Mouse (Mus musculus) thymus, adult 2 months (tissue): ENCODE data around the gene Hes3. TPM values are rescaled to one million over a fixed set of nuclear protein-coding genes. Genes with fewer than 3 reads are reported as not detected.

Experiments used
- DNase-seq: peaks from one replicate; pipeline ENCODE4 v3.0.0; 2021
- H3K27ac ChIP-seq: fragments of 200-500 bp; 2 replicates; pipeline ENCODE4 v1.5.1; 2012; ENCODE audit warnings: low read length, control low read depth; ENCODE audit not compliant: control insufficient read depth, insufficient read depth
- H3K27me3 ChIP-seq: fragments of 200-500 bp; 2 replicates; pipeline ENCODE4 v1.6.1; 2012; ENCODE audit warnings: mild to moderate bottlenecking, low read length, moderate library complexity, mixed read lengths; ENCODE audit not compliant: control insufficient read depth, insufficient read depth
- H3K36me3 ChIP-seq: fragments of 200-500 bp; 2 replicates; pipeline ENCODE4 v1.6.1; 2012; ENCODE audit warnings: mild to moderate bottlenecking, low read length, moderate library complexity; ENCODE audit not compliant: control insufficient read depth, insufficient read depth
- H3K4me1 ChIP-seq: fragments of 200-500 bp; replicated peaks from 2 replicates; pipeline ENCODE4 v1.6.1; 2012; ENCODE audit warnings: low read length; ENCODE audit not compliant: control insufficient read depth, insufficient read depth
- H3K4me3 ChIP-seq: fragments of 200-500 bp; 2 replicates; pipeline ENCODE4 v1.5.1; 2012; ENCODE audit warnings: mild to moderate bottlenecking, low read length, control low read depth, moderate library complexity; ENCODE audit not compliant: control insufficient read depth, insufficient read depth
- CTCF ChIP-seq: fragments of 200-500 bp; IDR thresholded peaks from 2 replicates; pipeline ENCODE4 v1.5.1; 2012; ENCODE audit warnings: mild to moderate bottlenecking, control low read depth, low read length, moderate library complexity, borderline replicate concordance; ENCODE audit not compliant: control insufficient read depth, poor library complexity, insufficient read depth; ENCODE audit errors: extremely low read depth
- POLR2A ChIP-seq: fragments of 200-500 bp; IDR thresholded peaks from 2 replicates; pipeline ENCODE4 v1.6.1; 2012; ENCODE audit warnings: mild to moderate bottlenecking, low read length, control low read depth, moderate library complexity; ENCODE audit not compliant: control insufficient read depth, poor library complexity, insufficient read depth; ENCODE audit errors: extremely low read depth
- WGBS: fragments of 180-500 bp; shearing (Covaris S2); methylation state at CpG from one replicate; pipeline ENCODE4 v1.1.7; 2018; 5-methylcytosine and 5-hydroxymethylcytosine counted together
- polyA plus RNA-seq: library from polyadenylated mRNA; depleted of rRNA; stranded (reverse); fragments of >200 nt; gene quantifications from 2 replicates; pipeline ENCODE4 v1.2.3, GENCODE M21; 2012

Gene Hes3
- polyA plus RNA-seq, 1 experiment: 0.19 TPM

- TF ChIP-seq CTCF (no peak), POLR2A (no peak)
- 97% methylated on average over 7 of the region's 7 CpGs for WGBS
- Histone ChIP-seq H3K27ac (no peak overlapping the region), H3K36me3 (no peaks in the 10 kb centered on the region), H3K27me3 (peaks cover 2% of the 10 kb centered on the region; the same call in 1 of the 2 replicates), H3K4me1 (peaks cover 9% of the 10 kb centered on the region; the same call in 1 of the 2 replicates), H3K4me3 (no peak overlapping the region)
- no peak for DNase-seq
These were observed 19.5 kb downstream of the Hes3 start for GRCm38 (mm10) chr4:152272006-152272405.

GRCm38 (mm10) chr4:152271334-152271733 is 20.1 kb downstream of the Hes3 start:
- Histone ChIP-seq H3K27ac (no peak overlapping the region), H3K4me3 (no peak overlapping the region), H3K4me1 (peaks cover 9% of the 10 kb centered on the region; the same call in 1 of the 2 replicates), H3K36me3 (no peaks in the 10 kb centered on the region), H3K27me3 (peaks cover 2% of the 10 kb centered on the region; the same call in 1 of the 2 replicates)
- WGBS: 98% methylated on average over 11 of the region's 11 CpGs
- TF ChIP-seq CTCF: no peak
- no peak for DNase-seq

GRCm38 (mm10) chr4:152270599-152270998 is 20.9 kb downstream of the Hes3 start:
- Histone ChIP-seq H3K27ac (no peak overlapping the region), H3K27me3 (peaks cover 2% of the 10 kb centered on the region; the same call in 1 of the 2 replicates), H3K4me3 (no peak overlapping the region), H3K4me1 (peaks cover 9% of the 10 kb centered on the region; the same call in 1 of the 2 replicates), H3K36me3 (no peaks in the 10 kb centered on the region)
- no peak for TF ChIP-seq CTCF
- no peak for TF ChIP-seq POLR2A
- DNase-seq: no peak
- 95% methylated on average over 9 of the region's 9 CpGs for WGBS

DNA sequence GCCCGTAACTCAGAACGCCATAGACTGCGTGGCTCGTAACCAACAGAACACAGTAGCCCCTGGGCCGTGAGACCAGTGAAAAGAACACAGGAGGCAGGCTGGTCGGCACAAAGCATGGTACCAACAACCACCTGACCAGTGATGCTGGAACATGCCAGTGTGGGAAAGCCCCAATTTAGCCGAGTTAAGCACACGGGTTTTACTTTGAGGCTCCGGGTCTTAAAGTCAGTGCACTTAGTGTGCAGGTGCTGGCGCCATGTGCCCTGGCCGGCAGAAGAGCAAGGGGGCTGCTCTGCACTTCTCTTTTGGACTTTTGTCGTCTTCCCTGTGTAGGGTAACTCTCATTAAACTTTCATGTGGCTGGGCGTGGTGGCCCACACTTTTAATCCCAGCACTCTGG is 21.5 kb downstream of the Hes3 start:
- Histone ChIP-seq H3K36me3 (no peaks in the 10 kb centered on the region), H3K27me3 (peaks cover 2% of the 10 kb centered on the region; the same call in 1 of the 2 replicates), H3K27ac (no peak overlapping the region), H3K4me3 (no peak overlapping the region), H3K4me1 (peaks cover 9% of the 10 kb centered on the region; the same call in 1 of the 2 replicates)
- no peak for TF ChIP-seq CTCF
- no peak for TF ChIP-seq POLR2A
- no peak for DNase-seq
- 93% methylated on average over 13 of the region's 13 CpGs for WGBS

GRCm38 (mm10) chr4:152267748-152268369 is 23.6 kb downstream of the Hes3 start:
- Histone ChIP-seq H3K4me3 (no peak overlapping the region), H3K36me3 (no peaks in the 10 kb centered on the region), H3K27me3 (no peaks in the 10 kb centered on the region), H3K27ac (no peak overlapping the region), H3K4me1 (no peaks in the 10 kb centered on the region)
- TF ChIP-seq POLR2A (no peak), CTCF (no peak)
- WGBS: 93% methylated on average over 13 of the region's 13 CpGs
- DNase-seq: no peak

GRCm38 (mm10) chr4:152266236-152266895 is 25.1 kb downstream of the Hes3 start:
- TF ChIP-seq CTCF (no peak), POLR2A (no peak)
- 94% methylated on average over 10 of the region's 10 CpGs for WGBS
- Histone ChIP-seq H3K4me3 (no peak overlapping the region), H3K27ac (no peak overlapping the region), H3K4me1 (no peaks in the 10 kb centered on the region), H3K27me3 (no peaks in the 10 kb centered on the region), H3K36me3 (no peaks in the 10 kb centered on the region)
- DNase-seq: no peak

GRCm38 (mm10) chr4:152265791-152266190 is 25.7 kb downstream of the Hes3 start:
- no peak for TF ChIP-seq POLR2A
- no peak for TF ChIP-seq CTCF
- no peaks in the 10 kb centered on the region for H3K4me1 ChIP-seq
- DNase-seq: no peak
- H3K27me3 ChIP-seq: no peaks in the 10 kb centered on the region
- no peaks in the 10 kb centered on the region for H3K36me3 ChIP-seq
- no peak overlapping the region for H3K27ac ChIP-seq
- H3K4me3 ChIP-seq: no peak overlapping the region
- WGBS: 92% methylated on average over 5 of the region's 5 CpGs
